Mouse (Mus musculus): ENCODE results near the gene Slc38a10.

The Slc38a10 gene

GRCm38 (mm10) chr11:120107026-120107425 lies 44.1 kb downstream of the Slc38a10 start:
- no peak for DNase-seq (ENCODE audit: low read depth, low spot score)

DNA sequence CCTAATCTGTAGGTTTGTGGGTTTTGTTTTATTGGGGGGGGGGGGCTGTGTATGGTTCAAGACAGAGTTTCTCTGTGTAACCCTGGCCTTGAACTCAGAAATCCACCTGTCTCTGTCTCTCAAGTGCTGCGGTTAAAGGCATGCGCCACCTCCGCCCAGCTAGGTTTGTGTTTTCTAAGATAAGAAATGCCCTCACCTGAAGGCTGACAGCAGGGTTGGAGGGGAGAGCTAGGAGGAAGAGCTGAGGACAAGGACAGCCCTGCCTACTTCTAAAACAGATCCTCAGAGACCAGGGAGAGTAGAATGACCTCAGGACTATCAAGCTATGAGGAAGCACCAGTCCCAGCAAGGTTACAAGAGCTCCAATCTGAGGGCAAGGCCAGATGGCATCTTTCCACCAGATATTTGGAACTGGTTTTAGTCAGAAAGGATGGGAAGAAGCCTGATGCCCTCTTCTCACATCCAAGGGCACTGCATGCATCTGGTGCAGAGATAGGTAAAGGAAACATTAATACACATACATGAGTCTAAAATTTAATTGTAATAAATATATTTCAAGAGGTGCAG lies 47.6 kb downstream of the Slc38a10 start:
- no peak for DNase-seq (ENCODE audit: low read depth, low spot score)

DNA sequence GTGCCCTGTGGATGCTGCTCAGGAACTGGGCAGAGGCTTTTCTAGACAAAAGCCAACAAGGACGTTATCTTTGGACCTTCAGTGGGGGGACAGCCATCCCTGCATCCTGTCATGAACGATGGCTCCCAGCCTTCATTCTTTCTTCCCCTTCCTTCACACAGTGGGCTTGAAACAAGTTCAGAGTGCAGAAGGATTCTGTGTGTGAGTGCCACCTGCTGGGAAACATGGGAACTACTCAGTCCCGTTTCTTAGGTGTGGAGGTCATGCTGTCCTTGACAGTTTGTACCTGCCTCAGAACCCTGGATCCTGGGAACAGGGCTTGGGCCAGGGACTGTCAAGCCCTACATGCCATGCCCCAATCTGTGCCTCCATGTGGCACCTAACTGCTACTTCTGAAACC lies 50.1 kb downstream of the Slc38a10 start:
- peak; percentile 41 for DNase-seq (ENCODE audit: low read depth, low spot score)

GRCm38 (mm10) chr11:120098588-120099511 lies 52.3 kb downstream of the Slc38a10 start, which contains the start of the genes Tepsin and Ndufaf8:
Gene Tepsin (minus strand): TSS chr11:120098731.
Gene Ndufaf8 (plus strand): TSS chr11:120098928.
- peak; percentile 99 for DNase-seq (ENCODE audit: low read depth, low spot score)

DNA sequence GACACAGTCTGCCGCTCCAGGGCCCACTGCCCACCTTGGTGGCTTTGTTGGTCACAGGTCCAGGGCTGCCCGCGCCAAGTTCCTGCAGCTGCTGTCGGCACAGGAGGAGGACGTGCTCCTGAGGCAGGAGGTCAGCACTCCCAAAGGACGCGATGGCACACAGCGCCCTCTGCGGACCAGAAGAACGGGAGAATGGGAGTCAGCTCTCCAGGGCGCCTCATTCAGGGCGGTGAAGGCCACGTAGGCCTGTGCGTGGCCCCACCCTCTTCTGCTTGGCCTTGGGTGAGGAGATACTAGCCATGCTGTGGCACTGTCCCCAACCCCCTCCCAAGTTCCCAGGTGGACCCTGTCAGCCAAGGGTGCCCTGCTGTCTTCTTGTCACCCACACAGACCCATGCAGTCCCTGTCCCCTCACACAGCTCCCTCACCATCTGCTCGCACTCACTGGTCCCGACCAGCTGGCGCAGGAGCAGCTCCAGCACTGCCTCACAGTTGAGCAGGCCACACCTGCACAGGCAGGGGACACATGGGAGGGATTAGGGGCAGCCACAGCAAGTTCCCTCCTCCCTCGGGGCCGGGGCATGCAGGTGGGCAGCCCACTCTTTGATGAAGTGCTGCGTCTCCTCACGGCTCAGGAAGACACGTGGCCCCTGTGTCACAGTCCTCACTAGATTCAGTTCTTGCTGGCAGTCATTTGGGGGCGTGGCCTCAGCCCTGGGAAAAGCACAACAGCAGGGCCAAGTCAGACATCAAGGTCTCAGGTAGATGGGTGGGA lies 58.1 kb downstream of the Slc38a10 start:
- DNase-seq (ENCODE audit: low read depth, low spot score): no peak

- DNase-seq (ENCODE audit: low read depth, low spot score): no peak
Measured at GRCm38 (mm10) chr11:120090661-120091060, 60.5 kb downstream of the Slc38a10 start.

DNA sequence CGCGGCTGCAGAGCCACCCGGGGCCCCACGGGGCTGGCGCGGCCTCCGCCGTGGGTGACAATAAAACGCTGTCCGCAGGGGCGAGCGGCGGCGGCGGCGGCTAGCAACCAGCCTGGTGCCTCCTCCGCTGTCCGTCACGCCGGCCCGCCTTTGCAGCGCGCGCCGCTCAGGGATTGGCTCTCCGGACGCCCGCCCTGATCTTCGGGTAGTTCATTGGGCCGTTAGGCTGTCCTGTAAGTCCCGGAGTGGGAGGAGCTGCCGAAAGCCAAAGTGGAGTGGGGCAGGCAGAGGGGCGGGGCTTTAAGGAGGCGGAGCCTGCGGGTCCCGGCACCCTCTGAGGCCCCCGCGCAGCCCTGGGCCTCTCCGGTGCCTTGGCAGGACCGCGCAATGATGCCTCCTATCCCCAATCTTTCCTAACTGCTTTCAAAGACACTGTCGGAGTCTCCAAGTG lies 64.4 kb downstream of the Slc38a10 start, which contains the start of gene Cep131:
Gene Cep131, minus strand, starts transcription at position 126 of the 451 bp plus-strand sequence.
- DNase-seq (ENCODE audit: low read depth, low spot score): peak; percentile 96

- DNase-seq (ENCODE audit: low read depth, low spot score): no peak
Measured at GRCm38 (mm10) chr11:120085891-120086627, 65.1 kb downstream of the Slc38a10 start.

DNA sequence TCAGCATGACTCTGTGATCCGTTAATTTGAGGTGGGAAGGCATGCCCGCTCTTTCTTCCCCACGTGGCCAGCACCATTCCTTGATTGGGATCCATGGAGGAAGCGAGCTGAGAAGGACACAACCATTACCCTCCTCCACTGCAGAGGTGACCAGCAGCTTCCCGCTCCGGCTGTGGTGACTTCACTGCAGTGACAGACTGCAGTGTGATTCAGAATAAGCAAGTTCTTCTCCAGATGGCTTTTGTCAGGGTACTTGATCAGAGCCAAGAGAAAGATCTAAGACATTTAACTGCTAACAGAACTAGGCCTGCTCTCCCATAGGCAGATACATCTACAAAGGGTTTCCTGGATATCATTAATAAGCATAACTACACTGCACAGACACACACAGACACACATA lies 70.9 kb downstream of the Slc38a10 start:
- DNase-seq (ENCODE audit: low read depth, low spot score): no peak

GRCm38 (mm10) chr11:120076191-120076590 lies 75.0 kb downstream of the Slc38a10 start:
- DNase-seq (ENCODE audit: low read depth, low spot score): no peak

GRCm38 (mm10) chr11:120072986-120073647 lies 78.0 kb downstream of the Slc38a10 start:
- no peak for DNase-seq (ENCODE audit: low read depth, low spot score)

DNA sequence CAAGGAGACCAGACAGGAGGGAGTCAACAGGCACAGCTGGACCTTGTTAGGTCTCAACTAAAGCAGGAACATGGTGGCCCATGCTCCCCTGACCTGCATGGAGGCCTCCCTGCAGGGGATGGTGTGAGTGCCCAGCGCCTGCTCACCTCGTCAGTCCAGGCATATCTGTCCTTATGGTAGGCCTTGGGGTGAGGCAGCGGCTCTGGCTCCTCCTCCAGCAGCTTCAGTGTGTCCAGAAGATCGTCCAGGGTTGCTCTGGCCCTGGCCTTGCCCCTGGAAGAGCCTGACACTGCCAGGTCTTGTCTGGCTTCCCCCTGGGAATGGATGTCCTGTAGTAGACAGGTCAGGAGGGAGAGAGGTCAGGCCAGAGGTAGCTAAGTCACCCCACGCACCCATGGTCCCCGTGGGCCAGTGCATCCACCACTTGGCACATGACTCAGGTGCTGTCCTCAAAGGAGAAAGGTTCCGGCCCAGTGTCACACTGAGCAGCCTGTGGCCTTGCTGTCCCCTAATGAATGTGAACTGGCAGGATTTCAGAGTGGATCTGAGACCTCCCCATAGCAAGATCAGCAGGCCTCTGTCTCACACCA lies 79.3 kb downstream of the Slc38a10 start:
- no peak for DNase-seq (ENCODE audit: low read depth, low spot score)

GRCm38 (mm10) chr11:120071065-120071464 lies 80.1 kb downstream of the Slc38a10 start:
- no peak for DNase-seq (ENCODE audit: low read depth, low spot score)

DNA sequence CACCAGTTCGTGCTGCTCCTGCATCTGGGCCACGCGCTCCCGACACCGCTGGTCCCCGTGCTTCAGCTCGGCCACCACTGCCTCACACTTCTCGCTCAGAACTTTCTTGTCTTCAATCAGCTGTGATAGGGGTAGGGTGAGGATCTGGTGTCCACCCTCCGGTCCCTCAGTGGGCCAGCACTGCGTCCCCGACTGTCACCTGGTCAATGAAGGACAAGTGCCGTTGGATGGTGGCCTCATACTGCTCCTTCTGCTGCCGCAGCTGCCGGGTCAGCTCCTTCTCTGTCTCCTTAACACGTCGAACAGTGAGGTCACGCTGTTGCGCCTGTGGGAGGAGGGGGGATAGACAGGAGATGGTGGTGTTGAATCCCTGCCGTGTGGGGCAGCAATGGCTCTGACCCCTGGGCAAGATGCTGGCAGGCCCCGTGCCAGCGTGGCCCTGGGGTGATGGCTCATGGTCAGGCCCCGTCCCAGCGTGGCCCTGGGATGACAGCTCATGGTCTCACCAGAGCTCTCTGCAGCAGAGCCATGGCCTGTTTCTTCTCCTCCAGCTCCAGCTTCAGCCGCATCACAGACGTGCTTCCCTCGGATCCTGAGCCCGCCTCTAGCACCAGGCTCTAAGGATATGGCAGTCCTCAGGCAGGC lies 80.7 kb downstream of the Slc38a10 start:
- no peak for DNase-seq (ENCODE audit: low read depth, low spot score)

GRCm38 (mm10) chr11:120069261-120069660 lies 81.9 kb downstream of the Slc38a10 start:
- no peak for DNase-seq (ENCODE audit: low read depth, low spot score)

DNA sequence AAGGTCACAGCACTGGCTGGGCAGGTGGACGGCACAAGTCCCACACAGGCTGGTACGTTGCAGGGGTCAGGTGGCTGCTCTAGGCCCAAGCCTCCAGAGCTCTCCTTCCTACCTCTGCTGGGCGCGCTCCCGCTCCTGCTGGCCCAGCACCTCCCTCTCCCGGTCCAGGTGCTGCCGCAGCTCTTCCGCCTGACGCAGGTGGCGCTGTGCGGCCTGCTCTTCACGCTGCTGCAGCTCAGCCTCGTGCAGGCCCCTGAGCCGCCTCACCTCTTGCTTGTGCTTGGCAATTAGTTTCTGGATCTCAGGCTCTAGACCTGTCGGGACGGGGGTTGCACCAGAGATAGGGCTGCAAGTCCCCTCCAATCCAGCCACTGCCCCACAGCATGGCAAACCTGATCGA lies 83.3 kb downstream of the Slc38a10 start:
- DNase-seq (ENCODE audit: low read depth, low spot score): no peak

DNA sequence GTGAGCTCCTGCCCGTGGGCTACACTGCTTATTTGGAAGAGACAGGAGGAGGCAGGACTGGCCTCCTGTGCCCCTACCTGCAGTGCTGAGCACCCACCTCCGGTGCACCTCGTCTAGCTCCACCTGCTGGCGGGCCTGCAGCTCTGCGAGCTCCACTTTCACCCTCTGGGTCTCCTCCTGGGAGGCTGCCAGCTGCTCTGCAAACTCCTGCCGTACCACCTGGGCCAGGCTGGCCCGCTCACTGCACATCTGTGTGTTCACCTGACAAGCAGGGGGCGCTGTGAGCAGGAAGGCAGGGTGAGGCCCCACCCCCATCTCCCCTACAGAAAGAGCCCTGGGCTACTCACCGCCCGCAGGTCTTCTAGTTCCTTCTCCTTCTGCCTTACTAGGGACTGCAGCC lies 85.9 kb downstream of the Slc38a10 start:
- no peak for DNase-seq (ENCODE audit: low read depth, low spot score)

- DNase-seq (ENCODE audit: low read depth, low spot score): no peak
Measured at GRCm38 (mm10) chr11:120064668-120065040, 86.5 kb downstream of the Slc38a10 start.

DNA sequence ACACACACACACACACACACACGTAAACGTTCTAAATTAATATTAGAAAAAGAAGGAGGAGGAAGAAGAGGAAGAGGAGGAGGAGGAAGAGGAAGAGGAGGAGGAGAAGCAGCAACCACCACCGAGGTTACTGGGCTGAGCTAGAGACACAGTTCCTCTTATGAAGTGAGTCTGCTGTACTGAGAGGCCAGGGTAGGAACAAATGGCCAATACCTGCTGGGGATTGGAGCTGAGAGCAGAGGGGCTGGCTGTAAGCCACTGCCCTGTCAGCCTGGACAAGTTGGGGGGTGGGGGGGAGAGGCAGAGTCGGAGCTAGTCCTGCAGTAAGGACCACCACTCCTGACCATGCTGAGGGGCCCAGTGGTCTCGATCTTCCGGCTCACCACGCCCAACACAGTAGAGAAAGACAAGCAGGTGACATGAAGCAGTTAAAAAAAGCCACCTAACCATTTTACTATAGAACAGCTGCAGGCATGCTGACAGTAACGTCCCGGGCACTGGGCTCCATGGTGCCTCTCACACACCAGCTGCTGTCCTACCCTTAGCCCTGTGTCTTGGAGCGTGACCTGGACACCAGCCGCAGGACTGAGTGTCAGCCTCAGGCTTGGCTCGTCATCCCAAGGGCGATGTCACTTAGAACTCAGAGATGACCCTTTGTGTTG lies 87.0 kb downstream of the Slc38a10 start:
- DNase-seq (ENCODE audit: low read depth, low spot score): no peak
